Mouse (Mus musculus) induced T-regulatory cell, adult 2 months (primary cell): ENCODE measurements around the gene Metrn.
A peak's percentile ranks its signal among the peaks of the same experiment; 100 is the strongest.

ENCODE experiments used
- DNase-seq: peaks from one replicate; pipeline ENCODE4 v3.0.0-alpha.2; 2012; ENCODE audit warnings: low read depth

Gene Metrn

GRCm38 (mm10) chr17:25830806-25831431 is 34.0 kb upstream of the Metrn start:
- DNase-seq, result no peak

- no peak for DNase-seq
Measured at GRCm38 (mm10) chr17:25830200-25830753, 33.3 kb upstream of the Metrn start.

- DNase-seq, result no peak
Measured at GRCm38 (mm10) chr17:25829558-25830017, 32.7 kb upstream of the Metrn start.

GRCm38 (mm10) chr17:25828712-25829557 is 32.0 kb upstream of the Metrn start, which contains the start of gene Jmjd8:
Gene Jmjd8, plus strand, starts transcription at chr17:25828867.
- DNase-seq, result peak; percentile 87

GRCm38 (mm10) chr17:25828223-25828594 is 31.3 kb upstream of the Metrn start:
- no peak for DNase-seq

GRCm38 (mm10) chr17:25827546-25828222 is 30.7 kb upstream of the Metrn start:
- no peak for DNase-seq

GRCm38 (mm10) chr17:25827011-25827410 is 30.1 kb upstream of the Metrn start:
- no peak for DNase-seq

GRCm38 (mm10) chr17:25825984-25826570 is 29.1 kb upstream of the Metrn start:
- DNase-seq, result no peak

- DNase-seq, result no peak
Measured at GRCm38 (mm10) chr17:25825311-25825710, 28.4 kb upstream of the Metrn start.

- DNase-seq, result no peak
Measured at GRCm38 (mm10) chr17:25824362-25825142, 27.6 kb upstream of the Metrn start.

GRCm38 (mm10) chr17:25823452-25823851 is 26.5 kb upstream of the Metrn start, which contains the start of gene Wdr24:
Gene Wdr24, plus strand, starts transcription at chr17:25823627.
- DNase-seq, result peak; percentile 95

GRCm38 (mm10) chr17:25818851-25819780 is 22.2 kb upstream of the Metrn start:
- DNase-seq, result peak; percentile 50

- DNase-seq, result no peak
Measured at GRCm38 (mm10) chr17:25817662-25818061, 20.7 kb upstream of the Metrn start.

- peak; percentile 86 for DNase-seq
Measured at GRCm38 (mm10) chr17:25813471-25813870, 16.5 kb upstream of the Metrn start.

- DNase-seq, result no peak
Measured at GRCm38 (mm10) chr17:25810890-25811289, 14.0 kb upstream of the Metrn start.

GRCm38 (mm10) chr17:25809606-25810340 is 12.8 kb upstream of the Metrn start:
- no peak for DNase-seq

- DNase-seq, result peak; percentile 58
Measured at GRCm38 (mm10) chr17:25808789-25809605, 12.1 kb upstream of the Metrn start, which contains the start of gene Fbxl16. Gene Fbxl16, plus strand, starts transcription at chr17:25809085.

GRCm38 (mm10) chr17:25808028-25808427 is 11.1 kb upstream of the Metrn start:
- no peak for DNase-seq
